Mouse (Mus musculus): ENCODE data around the gene Arhgef6.

The Arhgef6 gene

DNA sequence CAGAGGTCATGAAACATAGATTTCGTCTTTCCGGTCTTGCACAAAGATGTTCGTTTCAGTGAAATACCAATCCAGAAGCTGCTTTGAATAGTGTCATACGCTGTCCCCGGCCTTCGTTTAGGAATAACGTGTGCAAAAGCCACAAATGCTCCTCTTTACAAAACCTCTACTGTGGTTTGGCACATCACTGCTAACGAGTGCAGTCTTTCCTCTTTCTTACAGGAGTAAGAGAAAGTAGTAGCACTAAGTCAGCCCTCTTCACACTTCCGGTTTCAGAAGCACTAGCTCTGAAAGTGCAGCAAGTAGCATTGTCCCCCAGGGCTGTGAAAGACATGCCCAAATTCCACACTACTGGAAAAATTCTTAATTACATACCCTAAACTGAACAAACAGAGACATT is 142.2 kb downstream of the Arhgef6 start:
- no peak for DNase-seq (ENCODE audit: low read depth, low spot score)

DNA sequence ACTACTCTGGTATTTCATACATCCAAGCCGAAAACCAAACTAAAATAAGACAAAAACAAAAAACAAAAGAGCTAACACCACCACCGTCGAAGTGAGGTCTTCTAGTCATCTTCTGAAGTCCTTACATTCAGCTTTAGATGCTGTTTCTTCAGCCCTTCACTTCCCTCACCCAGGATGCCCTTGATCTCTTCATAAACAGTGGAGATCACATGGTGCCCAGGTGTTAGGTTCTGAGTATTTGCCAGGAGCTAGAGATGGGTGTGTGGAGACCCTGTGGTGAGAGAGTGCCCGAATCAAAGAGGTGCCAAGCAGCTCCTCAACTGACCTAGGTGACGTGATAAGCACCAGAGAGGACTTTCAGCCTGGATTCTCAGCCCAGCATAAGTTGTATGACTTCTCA is 149.2 kb downstream of the Arhgef6 start:
- no peak for DNase-seq (ENCODE audit: low read depth, low spot score)

DNA sequence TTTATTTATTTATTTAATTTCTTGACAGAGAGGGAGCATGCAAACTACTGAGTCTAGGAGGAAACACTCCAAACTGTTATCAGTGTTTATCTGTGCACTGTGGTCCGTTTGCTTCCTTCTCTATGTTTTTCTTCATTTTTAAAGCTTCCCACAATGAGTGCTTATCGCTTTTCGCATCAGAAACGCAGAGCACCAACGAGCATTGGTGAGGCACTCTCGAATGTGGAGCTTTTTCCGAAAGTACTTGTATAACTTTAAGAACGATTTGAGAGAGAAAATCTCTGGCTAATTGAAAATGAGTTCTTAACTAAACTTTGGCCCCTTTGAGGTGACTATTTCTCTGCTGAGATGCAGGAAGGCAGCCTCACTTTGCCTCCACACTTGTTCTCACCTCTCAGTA is 151.2 kb downstream of the Arhgef6 start:
- no peak for DNase-seq (ENCODE audit: low read depth, low spot score)

DNA sequence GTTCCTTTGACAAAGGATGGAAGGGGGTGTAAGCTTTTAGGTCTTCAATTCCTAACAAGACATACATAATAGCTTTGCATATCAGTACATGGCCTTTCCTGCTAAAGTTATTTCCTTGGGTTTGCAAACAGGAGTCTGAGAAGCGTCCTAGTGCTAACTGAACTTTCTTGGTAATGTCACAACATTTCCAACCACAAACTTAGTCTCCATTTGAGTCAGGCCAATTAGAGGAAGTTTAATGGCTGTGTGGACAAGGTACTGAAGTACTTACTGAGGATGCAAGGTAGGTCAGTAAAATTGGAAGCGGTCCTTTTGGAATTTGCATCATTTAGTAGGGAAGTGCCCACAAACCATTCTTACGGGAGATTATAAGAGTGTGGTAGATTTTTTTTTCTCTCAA is 155.2 kb downstream of the Arhgef6 start:
- no peak for DNase-seq (ENCODE audit: low read depth, low spot score)

DNA sequence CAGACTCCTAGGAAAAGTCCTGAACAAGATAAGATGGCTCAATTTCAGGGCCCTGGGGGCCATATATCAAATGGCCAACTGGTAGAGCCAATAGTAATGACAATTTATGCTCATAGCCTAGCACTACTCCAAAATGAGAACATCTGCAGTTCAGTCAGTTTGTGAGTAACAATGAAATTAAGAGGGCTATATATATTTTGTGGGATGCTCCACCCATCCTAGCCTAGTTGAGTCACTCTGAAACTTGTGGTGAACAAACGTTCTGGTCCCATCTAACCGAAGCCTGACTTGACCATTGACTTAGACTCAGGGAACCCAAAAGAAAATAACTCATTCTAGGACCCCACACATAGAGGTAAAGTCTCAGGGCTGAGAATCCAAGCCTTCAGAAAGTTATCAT is 156.1 kb downstream of the Arhgef6 start:
- no peak for DNase-seq (ENCODE audit: low read depth, low spot score)
